Mouse (Mus musculus) lung, adult 2 months (tissue): Measurements from ENCODE around the gene 4833427G06Rik. TPM values are rescaled to one million over a fixed set of nuclear protein-coding genes. Genes with fewer than 3 reads are reported as not detected.

Experiments used
- DNase-seq: peaks from one replicate; pipeline ENCODE4 v3.0.0; 2022
- H3K4me1 ChIP-seq: fragments of 200-500 bp; 2 replicates; pipeline ENCODE4 v1.6.1; 2011; ENCODE audit warnings: low read length; ENCODE audit not compliant: control insufficient read depth, insufficient read depth
- H3K4me3 ChIP-seq: fragments of 200-500 bp; replicated peaks from 2 replicates; pipeline ENCODE3; 2011; ENCODE audit warnings: low read depth, mild to moderate bottlenecking, control low read depth, low read length; ENCODE audit errors: extremely low read depth
- CTCF ChIP-seq: fragments of 200-500 bp; IDR thresholded peaks from 2 replicates; pipeline ENCODE4 v1.5.1; 2011; ENCODE audit warnings: mild to moderate bottlenecking, low read length, control low read depth; ENCODE audit not compliant: insufficient read depth
- POLR2A ChIP-seq: fragments of 200-500 bp; IDR thresholded peaks from 2 replicates; pipeline ENCODE4 v1.6.1; 2011; ENCODE audit warnings: low read depth, mild to moderate bottlenecking, control low read depth, low read length, borderline replicate concordance; ENCODE audit errors: extremely low read depth
- WGBS: fragments of 180-500 bp; shearing (Covaris S2); methylation state at CpG from one replicate; pipeline ENCODE4 v1.1.7; 2018; 5-methylcytosine and 5-hydroxymethylcytosine counted together
- polyA plus RNA-seq: library from polyadenylated mRNA; depleted of rRNA; stranded (reverse); fragments of >200 nt; gene quantifications from 2 replicates; pipeline ENCODE4 v1.2.3, GENCODE M21; 2012

4833427G06Rik gene
- polyA plus RNA-seq, 1 experiment: 2.4 TPM

- peak; percentile 31 for DNase-seq
These were observed 25.4 kb downstream of the 4833427G06Rik start for GRCm38 (mm10) chr9:51076300-51076978.

GRCm38 (mm10) chr9:51075780-51076179 lies 26.1 kb downstream of the 4833427G06Rik start:
- H3K4me1 ChIP-seq: peaks cover 3% of the 10 kb centered on the region
- DNase-seq: peak; percentile 9
- 25% methylated on average over 3 of the region's 3 CpGs for WGBS
- peak overlapping the region; percentile 39 for H3K4me3 ChIP-seq
- TF ChIP-seq CTCF: no peak

More at GRCm38 (mm10) chr9:51076300-51076978, 25.4 kb downstream of the 4833427G06Rik start:
- under 1% methylated on average over 17 of the region's 17 CpGs for WGBS
- Histone ChIP-seq H3K4me3 (peak overlapping the region; percentile 85), H3K4me1 (peaks cover 3% of the 10 kb centered on the region)
- TF ChIP-seq POLR2A: no peak
- TF ChIP-seq CTCF: no peak

GRCm38 (mm10) chr9:51070801-51071200 lies 31.1 kb downstream of the 4833427G06Rik start:
- WGBS: 93% methylated on average over 4 of the region's 4 CpGs
- Histone ChIP-seq H3K4me3 (no peak overlapping the region), H3K4me1 (no peaks in the 10 kb centered on the region)
- TF ChIP-seq CTCF: no peak
- no peak for TF ChIP-seq POLR2A
- DNase-seq: no peak

- no peak overlapping the region for H3K4me3 ChIP-seq
- no peak for DNase-seq
- TF ChIP-seq POLR2A (no peak), CTCF (no peak)
- WGBS: 64% methylated on average over 3 of the region's 3 CpGs
- no peaks in the 10 kb centered on the region for H3K4me1 ChIP-seq
These were observed 33.7 kb downstream of the 4833427G06Rik start for GRCm38 (mm10) chr9:51068202-51068601.

- Histone ChIP-seq H3K4me3 (no peak within 1 kb of the TSS), H3K4me1 (no peaks in the 10 kb centered on the region)
- TF ChIP-seq POLR2A (no peak), CTCF (no peak)
- DNase-seq: no peak
- 93% methylated on average over 2 of the region's 2 CpGs for WGBS
These were observed 41.3 kb downstream of the 4833427G06Rik start, which contains the start of gene Btg4 for GRCm38 (mm10) chr9:51060601-51061000. TSS of gene Btg4 (plus strand) at chr9:51060901.

- 59% methylated on average over 4 of the region's 4 CpGs for WGBS
- DNase-seq: no peak
- Histone ChIP-seq H3K4me1 (no peaks in the 10 kb centered on the region), H3K4me3 (no peak overlapping the region)
- no peak for TF ChIP-seq POLR2A
- TF ChIP-seq CTCF: no peak
These were observed 42.8 kb downstream of the 4833427G06Rik start for GRCm38 (mm10) chr9:51058951-51059521.

GRCm38 (mm10) chr9:51056360-51057324 lies 45.2 kb downstream of the 4833427G06Rik start:
- H3K4me3 ChIP-seq: no peak overlapping the region
- TF ChIP-seq POLR2A (no peak), CTCF (no peak)
- no peak for DNase-seq
- WGBS: 65% methylated on average over 3 of the region's 3 CpGs
- no peaks in the 10 kb centered on the region; the same call in 1 of the 2 replicates for H3K4me1 ChIP-seq

GRCm38 (mm10) chr9:51052180-51052579 lies 49.7 kb downstream of the 4833427G06Rik start:
- H3K4me1 ChIP-seq: no peaks in the 10 kb centered on the region; the same call in 1 of the 2 replicates
- no peak overlapping the region for H3K4me3 ChIP-seq
- WGBS: 39% methylated on average over 3 of the region's 3 CpGs
- no peak for DNase-seq
- no peak for TF ChIP-seq POLR2A
- TF ChIP-seq CTCF: no peak

GRCm38 (mm10) chr9:51042136-51042535 lies 59.7 kb downstream of the 4833427G06Rik start:
- WGBS: 65% methylated on average over 6 of the region's 6 CpGs
- no peak for DNase-seq
- no peaks in the 10 kb centered on the region for H3K4me1 ChIP-seq
- H3K4me3 ChIP-seq: no peak overlapping the region
- TF ChIP-seq CTCF: no peak
- TF ChIP-seq POLR2A: no peak
